Mouse (Mus musculus) lung, adult 2 months (tissue): ENCODE measurements around the gene Col4a3.

Experiments
- CTCF ChIP-seq: fragments of 200-500 bp; IDR thresholded peaks from 2 replicates; pipeline ENCODE4 v1.5.1; 2011; ENCODE audit warnings: mild to moderate bottlenecking, low read length, control low read depth; ENCODE audit not compliant: insufficient read depth
- POLR2A ChIP-seq: fragments of 200-500 bp; IDR thresholded peaks from 2 replicates; pipeline ENCODE4 v1.6.1; 2011; ENCODE audit warnings: low read depth, mild to moderate bottlenecking, control low read depth, low read length, borderline replicate concordance; ENCODE audit errors: extremely low read depth

GRCm38 (mm10) chr1:82656452-82656851 lies 69.7 kb downstream of the Col4a3 start:
- no peak for TF ChIP-seq CTCF
- no peak for TF ChIP-seq POLR2A
